Mouse (Mus musculus) CH12.LX (cell line): ENCODE results near the gene Olfr1441.

ENCODE experiments used
- CTCF ChIP-seq, 2 experiments: IDR thresholded peaks in 1 of 2; conservative IDR thresholded peaks in 1 of 2; 2 replicates each; pipeline ENCODE4 v1.5.1; 2011 to 2012; ENCODE audit warnings: low read depth in 2 of 2, low read length in 2 of 2, improper control_type of control experiment in 1 of 2, inconsistent platforms in 1 of 2, mild to moderate bottlenecking in 1 of 2, moderate library complexity in 1 of 2
- ETS1 ChIP-seq: conservative IDR thresholded peaks from 2 replicates; pipeline ENCODE4 v1.6.1; 2012; ENCODE audit warnings: low read depth, mild to moderate bottlenecking, inconsistent platforms, low read length, improper control_type of control experiment, moderate library complexity
- GABPA ChIP-seq: IDR thresholded peaks from 2 replicates; pipeline ENCODE4 v1.6.1; 2012; ENCODE audit warnings: low read depth, low read length, improper control_type of control experiment, inconsistent platforms; ENCODE audit not compliant: insufficient replicate concordance
- NELFE ChIP-seq: IDR thresholded peaks from 2 replicates; pipeline ENCODE4 v1.6.1; 2011; ENCODE audit warnings: low read depth, low read length, improper control_type of control experiment
- USF2 ChIP-seq: conservative IDR thresholded peaks from 2 replicates; pipeline ENCODE4 v1.6.1; 2011; ENCODE audit warnings: low read depth, low read length, improper control_type of control experiment

- TF ChIP-seq GABPA: no peak
- TF ChIP-seq CTCF (conservative IDR thresholded peaks at IDR 0.05 in 1 of 2, IDR thresholded peaks at IDR 0.05 in 1 of 2; ENCODE audit: low read depth in 2 of 2, low read length in 2 of 2): no peak
- no peak for TF ChIP-seq ETS1
- no peak for TF ChIP-seq USF2
- TF ChIP-seq NELFE: no peak
These were observed 18.7 kb downstream of the Olfr1441 start for GRCm38 (mm10) chr19:12435750-12436524.
